Mouse (Mus musculus) C2C12 (cell line): ENCODE data around the gene Mturn.

ENCODE experiments used
- CEBPB ChIP-seq: IDR thresholded peaks from one replicate; pipeline ENCODE4 v1.6.1; 2011; ENCODE audit warnings: low read depth, mild to moderate bottlenecking, control low read depth, moderate library complexity
- CTCF ChIP-seq: IDR thresholded peaks from one replicate; pipeline ENCODE4 v1.5.1; 2011; ENCODE audit not compliant: control insufficient read depth, insufficient read depth, insufficient read length
- MAX ChIP-seq: IDR thresholded peaks from one replicate; pipeline ENCODE4 v1.6.1; 2011; ENCODE audit warnings: mild to moderate bottlenecking, control low read depth
- MYOG ChIP-seq: IDR thresholded peaks from one replicate; pipeline ENCODE4 v1.6.1; 2011; ENCODE audit not compliant: control insufficient read depth, insufficient read length; ENCODE audit errors: extremely low read depth
- USF1 ChIP-seq: IDR thresholded peaks from one replicate; pipeline ENCODE4 v1.6.1; 2011; ENCODE audit warnings: low read depth, mild to moderate bottlenecking, control low read depth, moderate library complexity

DNA sequence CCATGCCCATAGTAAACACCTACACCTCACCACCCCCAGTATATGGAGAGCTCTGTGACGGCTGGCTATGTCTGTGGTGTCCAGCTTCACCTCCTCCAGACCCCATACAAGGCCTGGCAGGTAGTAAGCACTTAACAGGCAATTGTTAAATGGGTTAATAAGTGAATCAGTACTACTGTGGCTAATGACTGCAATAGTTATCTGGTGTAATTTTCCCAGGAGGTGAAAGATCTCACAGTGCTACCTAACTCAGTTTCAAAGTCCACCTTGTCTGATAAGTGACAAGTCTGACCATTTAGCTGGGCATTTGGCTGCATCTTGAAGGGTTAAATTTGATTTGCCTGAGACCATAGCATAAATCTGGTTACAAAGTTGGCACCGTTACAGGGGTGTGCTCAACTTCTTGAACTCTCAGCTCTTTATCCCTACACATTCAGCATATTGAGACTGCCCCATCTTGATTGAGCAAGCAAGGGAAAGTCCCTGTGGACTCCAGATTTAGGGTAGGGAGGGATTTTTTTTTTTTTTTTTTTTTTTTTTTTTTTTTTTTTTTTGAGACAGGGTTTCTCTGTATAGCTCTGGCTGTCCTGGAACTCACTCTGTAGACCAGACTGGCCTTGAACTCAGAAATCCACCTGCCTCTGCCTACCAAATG lies 48.2 kb downstream of the Mturn start:
- no peak for TF ChIP-seq CTCF
- no peak for TF ChIP-seq USF1
- TF ChIP-seq CEBPB = no peak
- no peak for TF ChIP-seq MAX
- no peak for TF ChIP-seq MYOG
